Mouse (Mus musculus) T-helper 1 cell (primary cell): ENCODE results near the gene Spi1.
"Not testable (repeated sequence)": the region's sequence is repeated elsewhere in the genome, so short reads cannot be mapped to it uniquely, and the experiment has no call there.

Source experiments
- in situ Hi-C: fragments of 300-600 bp; cut with MboI, MseI; formaldehyde crosslinking; loops from one replicate; pipeline ENCODE4 v1.15.1; 2025; ENCODE audit warnings: high pct_unique_total_duplicates

Spi1 gene

DNA sequence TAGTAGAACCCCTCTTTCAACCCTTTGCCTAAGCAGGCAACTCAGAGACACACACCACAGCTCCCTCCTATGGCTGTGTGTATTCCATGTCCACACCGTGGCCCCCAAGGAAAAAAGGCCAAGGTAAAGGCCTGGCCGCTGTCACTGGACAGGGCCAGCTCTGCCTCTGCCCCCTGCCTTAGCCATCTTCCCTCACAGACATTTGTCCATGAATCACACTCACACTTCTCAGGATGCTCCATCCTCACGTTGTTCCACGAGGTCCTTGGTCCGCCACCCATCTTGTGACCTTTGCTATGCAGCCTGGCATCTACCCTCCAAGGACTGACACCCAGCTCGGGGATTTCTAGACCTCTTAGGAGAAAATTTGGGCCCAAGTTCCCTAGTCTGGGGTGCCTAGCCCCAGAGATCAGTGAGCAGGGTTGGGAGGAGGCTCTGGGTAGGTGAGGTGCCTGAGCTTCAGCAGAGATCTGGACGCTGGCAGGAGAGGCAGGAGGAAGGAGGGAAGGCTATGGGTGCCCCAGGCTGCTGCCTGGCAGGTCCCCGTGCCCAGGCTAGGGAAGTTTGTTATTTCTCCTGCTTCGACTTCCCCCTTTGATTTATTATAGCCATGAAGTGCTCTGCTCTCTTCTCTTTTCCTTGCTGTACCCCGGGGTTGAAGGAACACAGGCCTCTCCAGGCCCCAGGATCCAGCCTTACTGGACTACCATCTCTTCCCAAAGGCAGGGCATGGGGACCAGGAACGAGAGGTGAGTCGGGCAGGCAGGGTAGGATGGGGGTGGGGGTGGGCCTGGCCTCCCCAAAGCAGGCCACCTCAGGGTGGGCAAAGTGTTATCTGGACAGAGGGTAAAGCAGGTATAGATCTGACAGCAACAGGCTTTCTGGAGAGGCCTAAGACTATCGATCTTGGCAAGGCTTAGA lies at the start of gene Spi1:
Gene Spi1, plus strand, starts transcription at position 616 of the 921 bp plus-strand sequence.
- in situ Hi-C loops: no loop called here

DNA sequence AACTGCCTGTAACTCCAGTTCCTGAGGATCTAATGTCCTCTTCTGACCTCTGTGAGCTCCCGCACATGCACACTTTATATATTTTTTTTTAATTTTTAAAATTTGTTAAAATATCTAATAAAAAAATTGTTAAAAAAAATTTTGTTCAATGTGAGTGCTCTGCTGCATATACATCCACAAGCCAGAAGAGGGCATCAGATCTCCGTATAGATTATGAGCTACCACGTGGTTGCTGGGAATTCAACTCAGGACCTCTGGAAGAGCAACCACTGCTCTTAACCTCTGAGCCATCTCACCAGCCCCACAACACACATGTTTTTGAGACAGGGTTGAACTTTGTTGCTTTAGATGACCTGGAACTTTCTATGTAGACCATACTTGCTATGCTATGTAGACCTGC lies 49.2 kb upstream of the Spi1 start:
- in situ Hi-C loops: no loop called here

- in situ Hi-C loops: loop anchor here (5.0 kb wide), 1 partner anchor 62 kb away; no protein-coding TSS in a partner anchor
Observed at GRCm38 (mm10) chr2:91035385-91035784, 46.8 kb upstream of the Spi1 start, which contains the start of gene Rapsn. Rapsn (plus strand) TSS chr2:91035620.

DNA sequence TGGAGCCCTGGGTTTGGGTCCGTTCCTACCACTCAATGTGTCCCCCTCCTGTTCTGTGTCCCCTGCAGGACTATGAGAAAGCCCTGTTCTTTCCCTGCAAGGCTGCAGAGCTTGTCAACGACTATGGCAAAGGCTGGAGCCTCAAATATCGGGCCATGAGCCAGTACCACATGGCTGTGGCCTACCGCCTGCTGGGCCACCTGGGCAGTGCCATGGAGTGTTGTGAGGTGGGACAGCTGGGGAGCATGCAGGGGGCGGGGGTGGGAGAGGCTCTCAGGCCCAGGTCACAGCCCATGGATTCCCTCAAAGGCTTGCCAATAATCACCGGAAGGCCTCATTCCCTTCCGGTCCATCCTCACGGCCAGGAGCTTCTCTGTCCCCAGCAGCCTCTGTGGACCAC lies 40.4 kb upstream of the Spi1 start:
- in situ Hi-C loops: no loop called here

GRCm38 (mm10) chr2:91042651-91043398 lies 39.4 kb upstream of the Spi1 start:
- in situ Hi-C loops: no loop called here

DNA sequence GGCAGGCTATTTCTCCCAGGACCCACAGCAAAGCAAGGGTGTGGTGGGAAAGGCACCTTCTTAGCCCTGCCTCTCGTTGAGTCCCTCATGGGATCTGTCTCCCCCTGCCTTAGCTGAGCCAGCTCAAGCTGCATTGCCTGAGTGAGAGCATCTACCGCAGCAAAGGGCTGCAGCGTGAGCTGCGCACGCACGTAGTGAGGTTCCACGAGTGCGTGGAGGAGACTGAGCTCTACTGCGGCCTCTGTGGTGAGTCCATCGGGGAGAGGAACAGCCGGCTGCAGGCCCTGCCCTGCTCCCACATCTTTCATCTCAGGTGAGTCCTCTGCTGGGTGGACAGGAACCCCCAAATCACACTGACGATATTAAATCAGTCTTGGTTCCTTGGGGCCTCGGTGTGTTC lies 37.5 kb upstream of the Spi1 start:
- in situ Hi-C loops: no loop called here

DNA sequence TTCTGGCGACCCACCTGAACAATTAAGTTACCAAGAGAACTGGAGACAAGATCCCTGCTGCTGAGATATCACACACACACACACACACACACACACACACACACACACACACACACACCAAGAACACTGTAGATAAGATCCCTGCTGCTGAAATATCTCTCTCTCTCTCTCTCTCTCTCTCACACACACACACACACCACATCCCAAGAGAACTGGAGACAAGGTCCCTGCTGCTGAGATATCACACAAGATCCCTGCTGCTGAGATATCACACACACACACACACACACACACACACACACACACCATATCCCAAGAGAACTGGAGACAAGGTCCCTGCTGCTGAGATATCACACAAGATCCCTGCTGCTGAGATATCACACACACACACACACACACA lies 36.4 kb upstream of the Spi1 start:
- in situ Hi-C loops: not testable (repeated sequence)

DNA sequence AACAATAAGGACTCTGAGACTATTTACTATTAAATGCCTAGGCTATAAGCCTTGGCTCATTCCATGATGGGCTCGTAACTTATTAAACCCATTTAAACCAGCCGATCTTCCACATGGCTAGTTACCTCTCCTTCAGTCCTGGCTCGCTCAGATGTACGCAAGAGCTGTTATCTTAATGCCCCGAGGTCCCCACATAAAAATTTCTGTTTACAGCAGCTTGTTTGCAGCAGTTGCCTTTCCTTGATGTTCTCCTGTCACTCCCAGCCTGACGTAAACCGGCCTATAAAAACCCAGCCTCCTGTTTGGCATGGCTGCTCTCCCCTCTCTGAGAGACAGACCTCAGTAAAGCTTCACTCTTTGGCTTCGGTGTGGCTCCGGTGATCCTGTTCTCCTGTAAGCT lies 34.8 kb upstream of the Spi1 start:
- in situ Hi-C loops: no loop called here

DNA sequence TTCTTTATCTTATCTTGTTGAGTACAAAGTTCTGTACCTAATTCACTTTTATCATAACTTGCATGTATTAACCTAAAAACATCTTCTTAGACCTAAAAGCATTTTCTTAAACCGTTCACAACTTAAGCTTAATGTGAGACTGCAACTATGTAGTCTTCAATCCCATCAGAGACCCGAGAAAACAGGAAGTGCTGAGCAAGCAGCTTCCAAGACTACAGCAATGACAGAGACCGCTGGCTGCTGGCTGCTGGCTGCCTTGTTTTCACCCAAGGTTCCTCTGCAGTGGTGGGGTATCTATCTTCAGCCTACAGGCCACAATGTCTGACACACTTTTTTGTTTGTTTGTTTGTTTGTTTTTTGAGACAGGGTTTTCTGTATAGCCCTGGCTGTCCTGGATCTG lies 30.3 kb upstream of the Spi1 start:
- in situ Hi-C loops: no loop called here

- in situ Hi-C loops: no loop called here
Observed at GRCm38 (mm10) chr2:91052752-91053151, 29.4 kb upstream of the Spi1 start.

GRCm38 (mm10) chr2:91053181-91053933 lies 28.8 kb upstream of the Spi1 start:
- in situ Hi-C loops: no loop called here

DNA sequence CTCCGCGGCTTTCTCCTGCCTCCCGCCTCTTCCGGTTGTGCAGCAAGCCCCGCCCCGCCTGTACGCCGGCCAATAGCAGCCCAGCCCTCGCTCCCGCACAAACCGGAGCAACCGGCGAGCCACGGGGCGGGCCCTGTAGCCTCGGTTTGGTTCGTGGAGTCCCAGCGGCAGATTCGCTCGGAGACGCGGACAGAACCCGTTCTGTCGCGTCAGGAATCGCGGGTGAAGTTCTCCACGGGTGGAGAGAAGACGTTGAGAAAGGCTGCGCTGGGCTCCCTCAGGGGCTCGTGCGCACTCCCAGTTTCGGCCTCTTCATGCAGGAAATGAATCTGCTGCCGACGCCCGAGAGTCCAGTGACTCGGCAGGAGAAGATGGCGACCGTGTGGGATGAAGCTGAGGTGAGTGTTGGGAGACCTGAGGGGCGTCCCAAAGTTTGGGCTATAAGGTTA lies 28.2 kb upstream of the Spi1 start, which contains the start of gene Psmc3:
Gene Psmc3, plus strand, starts transcription at position 76 of the 449 bp plus-strand sequence.
- in situ Hi-C loops: no loop called here

DNA sequence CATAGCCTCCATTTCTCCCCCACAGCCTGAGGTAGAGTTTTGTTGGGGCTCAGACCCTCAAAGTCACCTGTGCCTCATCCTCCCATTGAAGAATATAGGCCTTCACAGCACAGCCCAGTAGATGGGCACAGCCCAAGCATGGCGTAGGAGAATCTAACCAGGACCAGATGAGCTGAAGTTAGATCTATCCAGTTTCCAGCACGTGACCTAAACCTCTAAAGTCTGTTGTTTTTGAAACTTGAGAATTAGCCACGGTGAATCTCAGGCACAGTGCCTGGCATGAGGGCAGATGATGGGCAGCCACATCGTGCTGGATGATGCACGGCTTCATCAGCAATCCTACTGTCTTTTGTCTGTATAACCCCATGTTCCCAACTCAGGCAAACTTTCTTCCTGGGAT lies 23.8 kb upstream of the Spi1 start:
- in situ Hi-C loops: no loop called here

GRCm38 (mm10) chr2:91059376-91059775 lies 22.8 kb upstream of the Spi1 start:
- in situ Hi-C loops: no loop called here

DNA sequence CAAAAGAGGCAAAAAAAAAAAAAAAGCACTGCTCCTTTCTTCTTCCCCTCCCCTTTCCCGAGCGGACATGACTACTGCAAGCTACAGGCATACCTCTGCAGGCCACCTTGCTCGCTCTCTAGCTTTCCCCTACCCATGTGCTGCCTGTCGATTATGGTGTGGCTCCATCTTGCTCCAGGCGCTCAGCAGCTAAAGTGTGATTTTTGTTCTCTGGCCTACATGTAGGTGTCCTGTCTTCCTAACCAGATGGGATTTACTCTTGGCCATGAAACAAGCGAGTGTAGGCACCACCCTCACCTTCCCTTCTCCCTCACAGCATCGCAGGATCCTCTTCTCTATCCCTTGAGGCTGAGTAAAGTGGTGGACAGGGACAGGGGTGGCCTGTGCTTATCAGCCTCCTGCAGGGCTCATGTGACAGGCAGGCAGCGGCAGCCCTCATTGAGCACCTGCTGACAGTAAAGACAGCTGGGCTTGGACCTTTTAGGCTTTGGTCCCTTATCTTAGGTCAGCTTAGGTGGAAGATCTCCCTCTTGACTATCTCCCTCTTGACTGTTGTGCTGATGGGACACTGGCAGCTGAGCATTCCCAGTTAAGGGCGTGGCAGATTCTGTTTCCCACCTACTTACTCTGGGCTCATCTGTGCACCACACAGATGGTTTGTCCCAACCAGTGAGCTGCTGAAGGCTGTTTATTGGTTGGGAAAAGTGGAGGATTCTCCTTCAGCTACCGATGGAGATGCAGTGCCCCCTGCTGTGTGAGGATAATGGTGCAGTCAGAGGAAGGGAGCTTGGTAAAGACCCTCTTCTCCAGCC lies 21.4 kb upstream of the Spi1 start:
- in situ Hi-C loops: loop anchor here (5.0 kb wide), 1 partner anchor 37 kb away; no protein-coding TSS in a partner anchor

GRCm38 (mm10) chr2:91061849-91062481 lies 20.2 kb upstream of the Spi1 start:
- in situ Hi-C loops: loop anchor here (5.0 kb wide), 1 partner anchor 35 kb away; no protein-coding TSS in a partner anchor

DNA sequence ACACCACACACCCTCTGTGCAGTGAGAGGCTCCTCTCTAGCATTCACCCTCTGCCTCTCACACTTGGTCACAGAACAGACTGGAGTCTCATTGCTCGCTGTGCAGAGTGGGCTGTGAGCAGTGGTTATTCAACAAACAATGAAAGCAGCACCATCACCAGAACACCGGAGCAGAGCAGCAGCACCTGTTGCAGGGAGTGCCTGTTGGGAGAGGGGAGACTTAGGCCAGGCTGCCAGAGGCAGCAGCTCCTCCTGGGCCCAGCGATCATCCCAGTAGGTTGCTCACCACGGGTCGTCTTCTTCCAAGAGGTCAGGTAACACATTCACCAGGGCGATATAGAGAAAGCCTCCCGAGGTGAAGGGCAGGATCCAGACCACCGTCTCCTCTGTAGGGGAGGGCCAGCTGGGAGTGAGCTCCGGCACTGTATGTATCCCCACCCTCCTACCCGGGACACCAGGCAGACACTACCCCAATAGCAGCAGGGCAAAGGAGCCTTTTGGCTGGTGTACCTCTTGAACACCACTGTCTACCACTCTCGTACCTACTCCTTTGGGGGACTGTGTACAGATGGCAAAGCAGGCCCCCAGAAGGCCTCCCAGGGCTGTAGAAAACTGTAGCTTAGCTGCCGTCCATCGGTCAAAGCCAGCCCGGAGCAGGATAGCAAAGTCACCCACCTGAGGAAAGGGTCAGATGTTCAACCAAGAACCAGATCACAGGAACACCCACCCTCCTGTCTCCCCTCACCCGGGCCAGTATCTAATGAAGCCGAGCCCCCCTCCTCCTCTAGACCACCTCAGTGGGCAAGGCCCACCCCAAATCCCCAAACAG lies 19.2 kb upstream of the Spi1 start:
- in situ Hi-C loops: loop anchor here (5.0 kb wide), 1 partner anchor 34 kb away; no protein-coding TSS in a partner anchor

GRCm38 (mm10) chr2:91064211-91064610 lies 18.0 kb upstream of the Spi1 start:
- in situ Hi-C loops: loop anchor here (5.0 kb wide), 1 partner anchor 33 kb away; no protein-coding TSS in a partner anchor

DNA sequence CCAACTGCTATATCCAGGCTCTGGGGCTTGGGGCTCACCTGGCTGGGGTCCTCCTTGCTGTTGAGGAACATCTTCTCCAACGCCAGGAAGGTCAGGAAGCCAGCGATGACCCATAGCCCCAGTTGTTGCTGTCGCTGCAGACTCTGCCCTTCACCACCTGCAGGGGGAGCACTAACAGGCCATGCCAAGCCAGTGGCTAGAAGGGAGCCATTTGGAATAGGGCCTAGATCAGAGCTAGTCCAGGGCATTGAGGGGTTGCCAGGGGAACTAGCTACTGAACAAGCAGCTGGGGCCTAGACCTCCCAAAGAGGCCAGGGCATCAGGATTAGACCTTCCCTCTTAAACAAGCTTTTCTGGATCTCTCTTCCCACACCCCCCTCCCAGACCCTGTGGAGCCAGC lies 16.6 kb upstream of the Spi1 start:
- in situ Hi-C loops: no loop called here
